Mouse (Mus musculus) lung, embryonic 16.5 days (tissue): ENCODE measurements around the gene Fbxl13. TPM values are rescaled to one million over a fixed set of nuclear protein-coding genes. Genes with fewer than 3 reads are reported as not detected.

Source experiments
- ATAC-seq: fragments of 200-750 bp; cut with Nextera tagmentation; 2 replicates; pipeline ENCODE4 v1.8.0; 2017; ENCODE audit warnings: low read depth, mild to moderate bottlenecking, moderate library complexity
- H3K27ac ChIP-seq: fragments of 300-500 bp; sonication (generic); 2 replicates; pipeline ENCODE4 v1.5.1; 2014; ENCODE audit warnings: mild to moderate bottlenecking, control low read depth, low read length
- H3K27me3 ChIP-seq: fragments of 300-500 bp; sonication (generic); 2 replicates; pipeline ENCODE4 v1.6.1; 2014; ENCODE audit warnings: low read depth, low read length, mixed read lengths; ENCODE audit not compliant: control insufficient read depth, insufficient read depth
- H3K36me3 ChIP-seq: fragments of 300-500 bp; sonication (generic); 2 replicates; pipeline ENCODE4 v1.6.1; 2014; ENCODE audit warnings: low read length; ENCODE audit not compliant: control insufficient read depth, insufficient read depth
- H3K4me1 ChIP-seq: fragments of 300-500 bp; sonication (generic); replicated peaks from 2 replicates; pipeline ENCODE4 v1.6.1; 2014; ENCODE audit warnings: low read length, mixed read lengths; ENCODE audit not compliant: control insufficient read depth, insufficient read depth
- H3K4me2 ChIP-seq: fragments of 300-500 bp; sonication (generic); 2 replicates; pipeline ENCODE4 v1.6.1; 2014; ENCODE audit warnings: low read depth, low read length, control low read depth
- H3K4me3 ChIP-seq: fragments of 300-500 bp; sonication (generic); 2 replicates; pipeline ENCODE4 v1.5.1; 2014; ENCODE audit warnings: mild to moderate bottlenecking, low read length, control low read depth
- H3K9ac ChIP-seq: fragments of 300-500 bp; sonication (generic); 2 replicates; pipeline ENCODE4 v1.6.1; 2014; ENCODE audit warnings: low read length, control low read depth
- H3K9me3 ChIP-seq: fragments of 300-500 bp; sonication (generic); 2 replicates; pipeline ENCODE4 v1.6.1; 2016; ENCODE audit warnings: low read length; ENCODE audit not compliant: control insufficient read depth
- WGBS: fragments of 180-500 bp; shearing (Covaris S2); extraction: QIAGEN DNeasy Blood & Tissue Kit; methylation state at CpG from one replicate; pipeline ENCODE4 v1.1.7; 2014; 5-methylcytosine and 5-hydroxymethylcytosine counted together
- polyA plus RNA-seq: library from polyadenylated mRNA; unstranded; fragments of >200 nt; fragmentation: Nextera tagmentation; extraction: Ambion mirVana; gene quantifications from 2 replicates; pipeline ENCODE4 v1.2.1, GENCODE M21; 2015

The Fbxl13 gene
- polyA plus RNA-seq, 1 experiment from 2014 or later: 0.97 TPM

GRCm38 (mm10) chr5:21491469-21491868 lies 154.0 kb downstream of the Fbxl13 start:
- no peak for ATAC-seq
- no peaks in the 10 kb centered on the region for H3K27me3 ChIP-seq
- no peak overlapping the region for H3K4me3 ChIP-seq
- no peaks in the 10 kb centered on the region for H3K9me3 ChIP-seq
- WGBS: 83% methylated on average over 2 of the region's 2 CpGs
- H3K36me3 ChIP-seq: no peaks in the 10 kb centered on the region
- H3K27ac ChIP-seq: no peak overlapping the region
- H3K4me2 ChIP-seq: no peak overlapping the region
- H3K4me1 ChIP-seq: peaks cover 4% of the 10 kb centered on the region; the same call in 1 of the 2 replicates
- H3K9ac ChIP-seq: no peak overlapping the region

- H3K4me2 ChIP-seq: no peak overlapping the region
- H3K27me3 ChIP-seq: no peaks in the 10 kb centered on the region
- H3K4me1 ChIP-seq: peaks cover 2% of the 10 kb centered on the region; the same call in 1 of the 2 replicates
- no peak overlapping the region for H3K4me3 ChIP-seq
- WGBS: 65% methylated on average over 4 of the region's 4 CpGs
- H3K9me3 ChIP-seq: no peaks in the 10 kb centered on the region
- no peak overlapping the region for H3K27ac ChIP-seq
- H3K36me3 ChIP-seq: no peaks in the 10 kb centered on the region
- ATAC-seq: no peak
- H3K9ac ChIP-seq: no peak overlapping the region
These were observed 156.3 kb downstream of the Fbxl13 start for GRCm38 (mm10) chr5:21489135-21489534.

- no peaks in the 10 kb centered on the region for H3K36me3 ChIP-seq
- H3K27me3 ChIP-seq: no peaks in the 10 kb centered on the region
- 77% methylated on average over 5 of the region's 5 CpGs for WGBS
- H3K4me2 ChIP-seq: no peak overlapping the region
- no peaks in the 10 kb centered on the region for H3K9me3 ChIP-seq
- H3K4me3 ChIP-seq: no peak overlapping the region
- H3K9ac ChIP-seq: no peak overlapping the region
- H3K4me1 ChIP-seq: peaks cover 2% of the 10 kb centered on the region; the same call in 1 of the 2 replicates
- H3K27ac ChIP-seq: no peak overlapping the region
- no peak for ATAC-seq
These were observed 156.9 kb downstream of the Fbxl13 start for GRCm38 (mm10) chr5:21488506-21488905.

GRCm38 (mm10) chr5:21487716-21488115 lies 157.7 kb downstream of the Fbxl13 start:
- WGBS: 79% methylated on average over 3 of the region's 3 CpGs
- no peak for ATAC-seq
- no peaks in the 10 kb centered on the region for H3K36me3 ChIP-seq
- H3K4me3 ChIP-seq: no peak overlapping the region
- no peaks in the 10 kb centered on the region for H3K27me3 ChIP-seq
- H3K9me3 ChIP-seq: no peaks in the 10 kb centered on the region
- no peak overlapping the region for H3K4me2 ChIP-seq
- H3K4me1 ChIP-seq: peaks cover 6% of the 10 kb centered on the region; the same call in 1 of the 2 replicates
- H3K9ac ChIP-seq: no peak overlapping the region
- no peak overlapping the region; the same call in 1 of the 2 replicates for H3K27ac ChIP-seq

- peaks cover 6% of the 10 kb centered on the region; the same call in 1 of the 2 replicates for H3K4me1 ChIP-seq
- no peaks in the 10 kb centered on the region for H3K27me3 ChIP-seq
- H3K9ac ChIP-seq: no peak overlapping the region
- H3K4me2 ChIP-seq: no peak overlapping the region
- H3K9me3 ChIP-seq: no peaks in the 10 kb centered on the region
- peak overlapping the region; percentile 7 for H3K27ac ChIP-seq
- 47% methylated on average over 3 of the region's 3 CpGs for WGBS
- 0 out of 2 replicates have a peak, but pooled peaks have one; percentile 41 for ATAC-seq
- no peaks in the 10 kb centered on the region for H3K36me3 ChIP-seq
- no peak overlapping the region for H3K4me3 ChIP-seq
These were observed 158.1 kb downstream of the Fbxl13 start for GRCm38 (mm10) chr5:21487306-21487705.

GRCm38 (mm10) chr5:21486798-21487197 lies 158.6 kb downstream of the Fbxl13 start:
- H3K4me3 ChIP-seq: no peak overlapping the region
- ATAC-seq: no peak
- H3K9me3 ChIP-seq: no peaks in the 10 kb centered on the region
- H3K4me1 ChIP-seq: peaks cover 6% of the 10 kb centered on the region; the same call in 1 of the 2 replicates
- no peak overlapping the region for H3K4me2 ChIP-seq
- H3K9ac ChIP-seq: no peak overlapping the region
- 46% methylated on average over 5 of the region's 5 CpGs for WGBS
- no peaks in the 10 kb centered on the region for H3K36me3 ChIP-seq
- no peak overlapping the region; the same call in 1 of the 2 replicates for H3K27ac ChIP-seq
- H3K27me3 ChIP-seq: no peaks in the 10 kb centered on the region

GRCm38 (mm10) chr5:21485197-21485829 lies 160.1 kb downstream of the Fbxl13 start:
- Histone ChIP-seq H3K27ac (no peak overlapping the region), H3K4me1 (peaks cover 6% of the 10 kb centered on the region; the same call in 1 of the 2 replicates), H3K4me3 (no peak overlapping the region), H3K36me3 (no peaks in the 10 kb centered on the region), H3K9me3 (no peaks in the 10 kb centered on the region), H3K4me2 (no peak overlapping the region), H3K9ac (no peak overlapping the region), H3K27me3 (no peaks in the 10 kb centered on the region)
- no peak for ATAC-seq
- 90% methylated on average over 8 of the region's 8 CpGs for WGBS

- Histone ChIP-seq H3K4me1 (peaks cover 4% of the 10 kb centered on the region; the same call in 1 of the 2 replicates), H3K4me2 (no peak overlapping the region), H3K27ac (no peak overlapping the region), H3K4me3 (no peak overlapping the region), H3K36me3 (no peaks in the 10 kb centered on the region), H3K9me3 (no peaks in the 10 kb centered on the region), H3K27me3 (no peaks in the 10 kb centered on the region), H3K9ac (no peak overlapping the region)
- WGBS: 73% methylated on average over 8 of the region's 8 CpGs
- no peak for ATAC-seq
These were observed 162.2 kb downstream of the Fbxl13 start for GRCm38 (mm10) chr5:21483275-21483674.

- Histone ChIP-seq H3K4me1 (peaks cover 4% of the 10 kb centered on the region; the same call in 1 of the 2 replicates), H3K27me3 (no peaks in the 10 kb centered on the region), H3K9ac (no peak overlapping the region), H3K4me3 (no peak overlapping the region), H3K27ac (no peak overlapping the region), H3K36me3 (no peaks in the 10 kb centered on the region), H3K9me3 (no peaks in the 10 kb centered on the region), H3K4me2 (no peak overlapping the region)
- 43% methylated on average over 11 of the region's 11 CpGs for WGBS
- no peak for ATAC-seq
These were observed 162.8 kb downstream of the Fbxl13 start for GRCm38 (mm10) chr5:21482446-21483222.
